Mouse (Mus musculus) G1E (cell line): ENCODE measurements around the gene Agap1.

ENCODE experiments used
- CTCF ChIP-seq: IDR thresholded peaks from 2 replicates; pipeline ENCODE4 v1.5.1; 2012; ENCODE audit warnings: low read depth, low read length, inconsistent platforms, mixed read lengths
- TAL1 ChIP-seq: conservative IDR thresholded peaks from 2 replicates; pipeline ENCODE4 v1.6.1; 2012; ENCODE audit warnings: low read depth, low read length, inconsistent platforms, mixed read lengths

DNA sequence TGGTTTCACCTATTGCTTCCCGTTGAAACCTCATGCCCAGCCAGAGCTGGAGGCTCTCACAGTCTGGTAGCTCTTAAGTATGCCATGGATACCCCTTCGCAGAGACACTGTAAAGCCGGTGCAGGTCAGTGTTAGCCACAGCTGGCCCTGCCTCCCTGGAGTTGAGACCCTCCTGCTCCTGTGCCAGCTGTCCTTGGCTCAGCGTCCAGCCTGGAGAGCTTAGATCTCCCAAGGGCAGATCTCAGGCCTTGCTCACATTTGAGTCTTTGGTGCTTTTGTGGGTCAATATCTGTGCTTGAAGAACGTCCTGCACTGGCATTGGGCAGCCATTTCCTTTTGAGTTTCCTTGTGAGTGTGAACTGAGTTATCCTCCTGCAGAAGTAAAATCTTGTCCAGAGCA, 7.3 kb downstream of the Agap1 start:
- TF ChIP-seq CTCF (no peak), TAL1 (no peak)
